Mouse (Mus musculus) lung, postnatal 0 days (tissue): Measurements from ENCODE around the gene Slc31a2.

Experiments used
- CTCF ChIP-seq: IDR thresholded peaks from 2 replicates; pipeline ENCODE4 v1.5.1; 2016; ENCODE audit warnings: antibody characterized with exemption, mild to moderate bottlenecking
- EP300 ChIP-seq: IDR thresholded peaks from 2 replicates; pipeline ENCODE4 v1.6.1; 2016; ENCODE audit warnings: antibody characterized with exemption, mild to moderate bottlenecking, control low read depth

GRCm38 (mm10) chr4:62303288-62303687, 40.9 kb downstream of the Slc31a2 start:
- no peak for TF ChIP-seq CTCF
- no peak for TF ChIP-seq EP300
